Mouse (Mus musculus) forebrain, embryonic 11.5 days (tissue): ENCODE measurements around the gene Gpatch11. TPM values are rescaled to one million over a fixed set of nuclear protein-coding genes. Genes with fewer than 3 reads are reported as not detected.

Source experiments
- ATAC-seq: fragments of 200-750 bp; cut with Nextera tagmentation; replicated peaks from 2 replicates; pipeline ENCODE4 v1.8.0; 2017; ENCODE audit warnings: moderate TSS enrichment; ENCODE audit not compliant: low FRiP score
- DNase-seq: peaks from one replicate; pipeline ENCODE4 v3.0.0-alpha.2; 2017; ENCODE audit warnings: low spot score
- H3K27ac ChIP-seq: fragments of 300-500 bp; sonication (generic); 2 replicates; pipeline ENCODE4 v1.5.1; 2014; ENCODE audit warnings: low read depth, low read length
- H3K27me3 ChIP-seq: fragments of 300-500 bp; sonication (generic); 2 replicates; pipeline ENCODE4 v1.6.1; 2014; ENCODE audit warnings: mild to moderate bottlenecking, low read length, mixed read lengths; ENCODE audit not compliant: control insufficient read depth, insufficient read depth
- H3K36me3 ChIP-seq: fragments of 300-500 bp; sonication (generic); 2 replicates; pipeline ENCODE4 v1.6.1; 2014; ENCODE audit warnings: mild to moderate bottlenecking, low read length, moderate library complexity, mixed read lengths; ENCODE audit not compliant: control insufficient read depth, insufficient read depth
- H3K4me1 ChIP-seq: fragments of 300-500 bp; sonication (generic); replicated peaks from 2 replicates; pipeline ENCODE4 v1.6.1; 2014; ENCODE audit warnings: low read length, mixed read lengths; ENCODE audit not compliant: control insufficient read depth, insufficient read depth
- H3K4me2 ChIP-seq: fragments of 300-500 bp; sonication (generic); 2 replicates; pipeline ENCODE4 v1.6.1; 2014; ENCODE audit warnings: low read depth, mild to moderate bottlenecking, low read length, moderate library complexity, mixed read lengths; ENCODE audit not compliant: severe bottlenecking
- H3K4me3 ChIP-seq: fragments of 300-500 bp; sonication (generic); 2 replicates; pipeline ENCODE4 v1.5.1; 2014; ENCODE audit warnings: low read depth, low read length
- H3K9ac ChIP-seq: fragments of 300-500 bp; sonication (generic); 2 replicates; pipeline ENCODE4 v1.6.1; 2014; ENCODE audit warnings: low read length
- H3K9me3 ChIP-seq: fragments of 300-500 bp; sonication (generic); 2 replicates; pipeline ENCODE4 v1.6.1; 2016; ENCODE audit warnings: low read length, mixed read lengths; ENCODE audit not compliant: control insufficient read depth
- WGBS: fragments of 180-500 bp; shearing (Covaris S2); extraction: QIAGEN DNeasy Blood & Tissue Kit; methylation state at CpG from one replicate; pipeline ENCODE4 v1.1.7; 2014; 5-methylcytosine and 5-hydroxymethylcytosine counted together
- polyA plus RNA-seq: library from polyadenylated mRNA; unstranded; fragments of >200 nt; fragmentation: Nextera tagmentation; extraction: Ambion mirVana; gene quantifications from 2 replicates; pipeline ENCODE4 v1.2.1, GENCODE M21; 2014

The Gpatch11 gene
- polyA plus RNA-seq, 1 experiment from 2014 or later = 38.0 TPM

GRCm38 (mm10) chr17:78809582-78809981 is 25.8 kb upstream of the Gpatch11 start:
- no peaks in the 10 kb centered on the region for H3K4me1 ChIP-seq
- H3K27ac ChIP-seq = no peak overlapping the region
- no peaks in the 10 kb centered on the region for H3K9me3 ChIP-seq
- no peak overlapping the region for H3K4me2 ChIP-seq
- ATAC-seq (no peak), DNase-seq (no peak)
- H3K4me3 ChIP-seq = no peak overlapping the region
- no peak overlapping the region for H3K9ac ChIP-seq
- H3K27me3 ChIP-seq = no peaks in the 10 kb centered on the region
- 94% methylated on average over 3 of the region's 3 CpGs for WGBS
- H3K36me3 ChIP-seq = no peaks in the 10 kb centered on the region; the same call in 1 of the 2 replicates

DNA sequence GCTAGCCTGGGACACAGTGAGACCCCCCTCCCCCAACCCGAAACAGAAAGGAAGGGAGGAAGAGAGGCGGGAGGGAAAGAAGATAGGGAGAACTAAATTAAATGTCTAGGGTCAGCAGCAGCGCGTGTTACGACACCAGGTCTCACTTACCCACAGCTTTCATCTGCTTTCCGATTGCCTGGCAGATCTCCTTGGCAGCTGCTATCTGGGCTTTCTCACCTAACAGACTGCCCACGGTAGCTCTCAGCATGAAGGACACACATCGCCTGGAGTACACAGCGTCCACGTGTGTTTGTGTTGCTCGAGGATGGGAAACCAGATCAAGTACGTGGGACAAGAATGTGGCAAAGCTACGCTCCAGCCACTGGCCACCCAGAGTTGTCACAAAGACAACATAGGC is 11.0 kb upstream of the Gpatch11 start:
- DNase-seq (no peak), ATAC-seq (no peak)
- H3K4me1 ChIP-seq = no peaks in the 10 kb centered on the region
- WGBS = 92% methylated on average over 13 of the region's 13 CpGs
- H3K4me3 ChIP-seq = no peak overlapping the region
- H3K9ac ChIP-seq = no peak overlapping the region
- no peak overlapping the region for H3K27ac ChIP-seq
- no peaks in the 10 kb centered on the region for H3K27me3 ChIP-seq
- H3K36me3 ChIP-seq = no peaks in the 10 kb centered on the region
- no peaks in the 10 kb centered on the region for H3K9me3 ChIP-seq
- no peak overlapping the region for H3K4me2 ChIP-seq

GRCm38 (mm10) chr17:78836056-78836455 is 689 bp downstream of the Gpatch11 start:
- Histone ChIP-seq H3K4me2 (peak overlapping the region; percentile 73), H3K4me1 (no peaks in the 10 kb centered on the region), H3K27me3 (no peaks in the 10 kb centered on the region), H3K9me3 (no peaks in the 10 kb centered on the region), H3K9ac (peak overlapping the region; percentile 61), H3K36me3 (peaks cover 1% of the 10 kb centered on the region; the same call in 1 of the 2 replicates), H3K27ac (peak overlapping the region; percentile 60), H3K4me3 (peak overlapping the region; percentile 76)
- DNase-seq (no peak), ATAC-seq (no peak)
- 37% methylated on average over 2 of the region's 2 CpGs for WGBS

DNA sequence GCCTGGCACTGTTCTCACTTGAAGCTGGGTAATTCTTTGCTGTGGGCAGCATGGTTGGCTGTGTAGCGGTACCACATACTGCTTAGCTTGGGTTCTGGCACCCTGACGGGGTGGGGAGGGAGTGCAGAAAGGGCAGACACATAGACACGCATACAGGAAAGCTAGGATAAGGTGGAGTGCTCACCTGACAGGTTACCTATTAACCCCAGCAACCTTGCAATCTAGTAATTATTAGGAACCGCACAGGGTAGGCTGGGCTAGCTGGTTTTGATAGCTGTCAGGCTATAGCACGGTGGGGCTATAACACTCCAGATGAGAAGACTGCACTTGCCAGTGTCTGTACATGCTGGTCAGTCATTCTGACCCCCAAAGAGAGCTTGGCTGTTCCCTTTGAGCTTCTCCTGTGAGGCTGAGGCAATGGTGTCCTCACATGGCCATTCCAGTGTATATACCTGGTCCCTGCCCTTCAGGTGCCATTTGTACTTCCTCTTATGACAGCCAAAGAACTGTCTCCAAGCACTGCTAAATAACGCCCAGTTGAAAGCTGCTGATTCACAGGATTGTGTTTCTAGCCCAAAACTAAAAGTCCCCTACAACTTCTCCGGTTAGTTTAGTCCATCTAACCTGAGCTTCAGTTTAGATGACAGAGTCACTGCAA is 7.0 kb downstream of the Gpatch11 start:
- ATAC-seq (no peak), DNase-seq (no peak)
- Histone ChIP-seq H3K4me2 (no peak overlapping the region), H3K36me3 (peaks cover 7% of the 10 kb centered on the region), H3K9ac (no peak overlapping the region), H3K27ac (no peak overlapping the region), H3K4me3 (no peak overlapping the region), H3K27me3 (no peaks in the 10 kb centered on the region), H3K4me1 (no peaks in the 10 kb centered on the region), H3K9me3 (no peaks in the 10 kb centered on the region)
- 92% methylated on average over 7 of the region's 7 CpGs for WGBS

GRCm38 (mm10) chr17:78856243-78856642 is 20.9 kb downstream of the Gpatch11 start:
- Histone ChIP-seq H3K36me3 (no peaks in the 10 kb centered on the region), H3K4me3 (no peak overlapping the region), H3K4me2 (no peak overlapping the region), H3K27ac (no peak overlapping the region), H3K4me1 (no peaks in the 10 kb centered on the region), H3K9ac (no peak overlapping the region), H3K27me3 (no peaks in the 10 kb centered on the region), H3K9me3 (no peaks in the 10 kb centered on the region)
- DNase-seq (no peak), ATAC-seq (no peak)
- WGBS = 89% methylated on average over 10 of the region's 10 CpGs

DNA sequence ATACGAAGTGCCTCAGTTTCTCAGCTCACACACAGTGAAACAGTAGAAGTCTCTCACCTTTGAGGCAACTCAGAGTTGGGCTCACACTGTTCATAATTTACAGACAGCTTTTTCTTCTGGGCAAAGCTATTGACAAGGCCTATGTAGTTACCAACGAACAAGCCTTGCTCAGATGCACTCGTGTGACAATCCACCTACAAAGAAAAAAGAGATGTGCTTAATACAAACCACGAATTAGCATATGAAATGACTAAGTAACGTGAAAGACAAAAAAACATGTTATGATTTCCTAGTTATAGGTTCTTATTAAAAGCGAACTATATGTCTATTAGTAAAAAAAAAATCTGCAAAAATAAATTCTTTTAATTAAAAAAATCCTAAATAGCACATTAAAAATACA is 38.5 kb downstream of the Gpatch11 start:
- no peaks in the 10 kb centered on the region for H3K27me3 ChIP-seq
- 90% methylated on average over 6 of the region's 6 CpGs for WGBS
- no peaks in the 10 kb centered on the region for H3K36me3 ChIP-seq
- no peak overlapping the region for H3K9ac ChIP-seq
- H3K27ac ChIP-seq = no peak overlapping the region
- H3K4me1 ChIP-seq = no peaks in the 10 kb centered on the region
- H3K4me2 ChIP-seq = no peak overlapping the region
- no peak for ATAC-seq
- DNase-seq = no peak
- H3K9me3 ChIP-seq = no peaks in the 10 kb centered on the region
- H3K4me3 ChIP-seq = no peak overlapping the region

- ATAC-seq (peak; percentile 76), DNase-seq (peak; percentile 59)
- 18% methylated on average over 4 of the region's 7 CpGs for WGBS
- H3K27me3 ChIP-seq = no peaks in the 10 kb centered on the region
- H3K4me2 ChIP-seq = peak overlapping the region; percentile 68
- peak overlapping the region; percentile 18; the same call in 1 of the 2 replicates for H3K27ac ChIP-seq
- H3K9me3 ChIP-seq = no peaks in the 10 kb centered on the region
- peak overlapping the region; percentile 48 for H3K4me3 ChIP-seq
- peaks cover 4% of the 10 kb centered on the region; the same call in 1 of the 2 replicates for H3K4me1 ChIP-seq
- H3K9ac ChIP-seq = peak overlapping the region; percentile 68
- H3K36me3 ChIP-seq = no peaks in the 10 kb centered on the region
These were observed 46.5 kb downstream of the Gpatch11 start for GRCm38 (mm10) chr17:78881878-78882304.

DNA sequence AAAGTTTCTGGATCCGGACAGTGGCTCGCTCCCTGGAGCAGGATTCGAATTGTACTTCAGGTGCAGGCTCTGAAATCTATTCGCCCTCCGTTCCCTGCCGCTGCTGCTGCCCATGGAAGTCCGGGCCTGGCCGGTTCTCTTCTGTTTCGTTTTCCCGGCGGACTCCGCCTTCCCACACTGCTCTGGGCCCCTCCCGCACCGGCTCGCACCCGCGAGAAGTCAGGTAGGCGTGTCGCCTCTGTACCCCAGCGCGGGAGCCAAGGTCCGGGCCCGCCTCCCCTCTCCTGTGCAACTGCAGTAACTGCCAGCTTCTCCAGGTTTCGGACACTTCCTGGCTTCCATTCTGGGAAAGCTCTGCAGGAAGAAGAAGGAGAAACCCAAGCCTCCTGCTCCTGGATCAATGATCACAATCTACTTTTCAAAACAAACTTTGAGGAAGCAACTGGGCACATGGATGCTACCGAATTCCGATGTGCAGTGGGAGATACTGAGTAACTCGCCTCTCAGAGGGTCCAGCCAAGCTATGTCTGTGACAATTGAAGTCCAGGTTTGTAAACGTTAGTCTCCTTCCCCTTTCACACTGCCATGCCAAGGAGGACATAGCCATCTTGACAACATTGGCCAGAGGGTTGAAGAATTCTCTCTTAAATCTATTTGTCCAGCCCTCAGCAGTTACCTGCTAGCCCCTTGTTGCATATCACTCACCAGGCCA is 47.2 kb downstream of the Gpatch11 start, which contains the start of gene Eif2ak2:
Eif2ak2 (minus strand) TSS at position 173 of the 712 bp plus-strand sequence.
- no peaks in the 10 kb centered on the region for H3K9me3 ChIP-seq
- H3K4me2 ChIP-seq = peak within 1 kb of the TSS; percentile 68
- DNase-seq = peak; percentile 90
- H3K4me3 ChIP-seq = peak within 1 kb of the TSS; percentile 48
- H3K27ac ChIP-seq = peak within 1 kb of the TSS; percentile 18; the same call in 1 of the 2 replicates
- 3% methylated on average over 27 of the region's 28 CpGs for WGBS
- no peaks in the 10 kb centered on the region for H3K36me3 ChIP-seq
- peak; percentile 94 for ATAC-seq
- H3K27me3 ChIP-seq = no peaks in the 10 kb centered on the region
- peaks cover 4% of the 10 kb centered on the region; the same call in 1 of the 2 replicates for H3K4me1 ChIP-seq
- peak within 1 kb of the TSS; percentile 68 for H3K9ac ChIP-seq
